Mouse (Mus musculus) ES-Bruce4 (cell line): ENCODE data around the gene Olfr509. TPM values are rescaled to one million over a fixed set of nuclear protein-coding genes. Genes with fewer than 3 reads are reported as not detected.

Source experiments
- H3K27ac ChIP-seq: 2 replicates; pipeline ENCODE4 v1.5.1; 2012; ENCODE audit warnings: low read length, inconsistent platforms; ENCODE audit not compliant: insufficient read depth
- H3K27me3 ChIP-seq: 2 replicates; pipeline ENCODE4 v1.6.1; 2012; ENCODE audit warnings: mild to moderate bottlenecking, low read length, inconsistent platforms; ENCODE audit not compliant: control insufficient read depth, poor library complexity, insufficient read depth, severe bottlenecking
- H3K36me3 ChIP-seq: 2 replicates; pipeline ENCODE4 v1.6.1; 2012; ENCODE audit warnings: inconsistent platforms, mild to moderate bottlenecking, low read length, moderate library complexity; ENCODE audit not compliant: control insufficient read depth, poor library complexity, insufficient read depth, severe bottlenecking
- H3K4me1 ChIP-seq: one replicate; pipeline ENCODE4 v1.8.1; 2011; ENCODE audit warnings: low read length; ENCODE audit not compliant: control insufficient read depth, insufficient read depth
- H3K4me3 ChIP-seq: 2 replicates; pipeline ENCODE4 v1.5.1; 2011; ENCODE audit warnings: low read depth, mild to moderate bottlenecking, low read length
- H3K9ac ChIP-seq: 2 replicates; pipeline ENCODE4 v1.6.1; 2012; ENCODE audit warnings: low read depth, mild to moderate bottlenecking, inconsistent platforms; ENCODE audit not compliant: poor library complexity, severe bottlenecking
- H3K9me3 ChIP-seq: replicated peaks from 2 replicates; pipeline ENCODE4 v1.6.1; 2012; ENCODE audit warnings: mild to moderate bottlenecking, low read length, inconsistent platforms; ENCODE audit not compliant: control insufficient read depth, poor library complexity, insufficient read depth, severe bottlenecking
- CTCF ChIP-seq: IDR thresholded peaks from one replicate; pipeline ENCODE4 v1.8.1; 2011; ENCODE audit warnings: low read depth, low read length
- EP300 ChIP-seq: IDR thresholded peaks from 2 replicates; pipeline ENCODE4 v1.6.1; 2011; ENCODE audit warnings: low read depth, low read length; ENCODE audit not compliant: insufficient read depth
- POLR2A ChIP-seq: IDR thresholded peaks from one replicate; pipeline ENCODE4 v1.8.1; 2011; ENCODE audit warnings: low read length; ENCODE audit not compliant: insufficient read depth
- polyA plus RNA-seq: library from polyadenylated mRNA; stranded (reverse); fragments of >200 nt; gene quantifications from 2 replicates; pipeline ENCODE4 v1.2.4, GENCODE M21; 2011; ENCODE audit warnings: low read depth; ENCODE audit not compliant: missing spikeins, insufficient read depth, insufficient read length

Gene Olfr509
- polyA plus RNA-seq: not detected in 2 replicates

DNA sequence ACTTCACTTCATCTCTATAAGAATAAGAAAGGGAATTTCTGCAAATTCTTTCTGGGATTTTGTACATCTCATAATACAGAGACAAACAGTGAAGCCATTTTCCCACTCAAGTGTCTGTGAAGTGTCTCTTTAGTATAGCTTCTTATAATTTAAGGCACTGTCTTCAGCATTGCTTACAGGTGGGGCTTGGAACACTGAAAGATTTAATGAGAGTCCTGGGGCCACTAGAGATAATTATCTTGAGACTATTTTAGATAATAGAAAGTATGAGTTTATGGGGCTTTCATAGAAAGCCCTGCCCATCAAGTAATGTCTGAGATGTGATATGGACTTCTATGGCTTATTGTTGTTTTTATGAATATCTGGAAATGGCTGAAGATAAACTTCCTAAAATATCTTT lies at the start of gene Olfr509:
Gene Olfr509 (minus strand): TSS at position 101 of the 400 bp plus-strand sequence.
- Histone ChIP-seq H3K9ac (no peak within 1 kb of the TSS), H3K9me3 (no peaks in the 10 kb centered on the region), H3K27me3 (no peaks in the 10 kb centered on the region), H3K4me3 (no peak within 1 kb of the TSS), H3K36me3 (no peaks in the 10 kb centered on the region), H3K27ac (no peak within 1 kb of the TSS), H3K4me1 (no peaks in the 10 kb centered on the region)
- TF ChIP-seq CTCF (no peak), EP300 (no peak)

DNA sequence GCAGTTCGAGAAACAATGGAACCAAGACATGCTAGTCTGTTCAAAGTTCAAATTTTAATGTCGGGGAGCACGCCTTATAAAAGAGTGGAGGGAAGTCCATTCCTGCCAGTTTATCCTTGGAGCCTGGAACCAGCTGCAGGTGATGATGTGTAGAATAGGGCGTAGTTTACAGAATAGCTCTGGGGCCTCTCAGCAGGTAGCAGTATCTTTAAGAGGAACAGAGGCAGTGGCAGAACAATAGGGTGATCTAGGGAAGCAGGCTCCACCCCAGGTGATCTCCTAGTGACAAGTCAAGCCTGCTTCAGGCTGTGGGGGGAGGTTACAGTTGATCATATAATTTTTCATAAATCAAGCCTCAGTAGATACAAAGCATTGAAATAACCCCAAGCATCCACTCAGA lies 27.2 kb upstream of the Olfr509 start:
- TF ChIP-seq EP300 (0 out of 2 replicates have a peak, but pooled peaks have one; percentile 50), POLR2A (no peak)
- H3K4me1 ChIP-seq: peaks cover 3% of the 10 kb centered on the region
- H3K4me3 ChIP-seq: no peak overlapping the region

DNA sequence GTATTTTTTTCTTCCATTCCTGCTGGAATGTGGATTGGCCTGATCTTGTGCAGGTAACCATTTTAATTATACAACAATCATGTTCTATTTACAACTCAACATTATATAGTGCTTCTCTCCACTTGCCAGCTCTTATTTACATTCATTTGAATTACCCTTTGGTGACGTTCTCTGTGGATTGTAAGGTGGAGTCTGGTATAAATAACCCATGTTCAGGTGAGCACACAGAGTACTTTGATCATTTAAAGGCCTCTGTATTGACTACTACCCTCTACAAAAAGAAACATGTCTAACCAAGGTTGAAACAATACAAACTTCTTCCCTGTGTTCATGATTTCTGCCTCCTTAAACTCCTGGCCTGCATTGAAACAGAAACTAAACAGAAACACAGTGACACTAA lies 19.4 kb upstream of the Olfr509 start:
- no peaks in the 10 kb centered on the region for H3K27me3 ChIP-seq
- no peak overlapping the region for H3K9ac ChIP-seq
- no peaks in the 10 kb centered on the region for H3K4me1 ChIP-seq
- H3K27ac ChIP-seq: no peak overlapping the region
- H3K36me3 ChIP-seq: no peaks in the 10 kb centered on the region
- TF ChIP-seq EP300 (no peak), CTCF (no peak), POLR2A (no peak)
- H3K4me3 ChIP-seq: no peak overlapping the region
- H3K9me3 ChIP-seq: peaks cover 44% of the 10 kb centered on the region

More for the DNA sequence above, 27.2 kb upstream of the Olfr509 start:
- no peaks in the 10 kb centered on the region for H3K36me3 ChIP-seq
- H3K9me3 ChIP-seq: peaks cover 25% of the 10 kb centered on the region
- no peaks in the 10 kb centered on the region for H3K27me3 ChIP-seq
- H3K27ac ChIP-seq: 0 out of 2 replicates have a peak overlapping the region, but pooled peaks have one; percentile 28
- H3K9ac ChIP-seq: no peak overlapping the region

DNA sequence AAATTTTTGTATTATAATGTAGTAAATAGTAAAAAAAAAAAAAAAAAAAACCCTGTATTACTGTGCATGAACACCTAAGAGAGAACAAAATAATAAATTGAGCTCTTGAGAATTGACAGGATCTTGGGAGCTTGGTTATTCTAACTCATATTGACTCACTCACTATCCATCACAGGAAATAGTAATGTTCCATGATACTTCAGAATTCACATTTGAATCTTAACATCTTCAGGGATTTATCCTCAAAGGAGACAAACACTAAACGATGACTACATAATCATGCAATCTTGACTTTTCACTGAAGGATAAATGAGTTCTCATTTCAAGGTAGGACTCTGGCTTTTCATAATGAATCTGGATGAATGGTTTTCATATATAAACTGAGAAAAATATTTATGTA lies 14.4 kb upstream of the Olfr509 start, which contains the start of gene Olfr510:
Gene Olfr510 (plus strand): TSS at position 301 of the 400 bp plus-strand sequence.
- Histone ChIP-seq H3K4me1 (no peaks in the 10 kb centered on the region), H3K36me3 (no peaks in the 10 kb centered on the region), H3K4me3 (no peak within 1 kb of the TSS), H3K27me3 (no peaks in the 10 kb centered on the region), H3K9me3 (0 out of 2 replicates have a peak, but pooled peaks cover 4% of the 10 kb centered on the region), H3K27ac (no peak within 1 kb of the TSS), H3K9ac (no peak within 1 kb of the TSS)
- TF ChIP-seq EP300: no peak
- TF ChIP-seq POLR2A: no peak
- TF ChIP-seq CTCF: no peak

DNA sequence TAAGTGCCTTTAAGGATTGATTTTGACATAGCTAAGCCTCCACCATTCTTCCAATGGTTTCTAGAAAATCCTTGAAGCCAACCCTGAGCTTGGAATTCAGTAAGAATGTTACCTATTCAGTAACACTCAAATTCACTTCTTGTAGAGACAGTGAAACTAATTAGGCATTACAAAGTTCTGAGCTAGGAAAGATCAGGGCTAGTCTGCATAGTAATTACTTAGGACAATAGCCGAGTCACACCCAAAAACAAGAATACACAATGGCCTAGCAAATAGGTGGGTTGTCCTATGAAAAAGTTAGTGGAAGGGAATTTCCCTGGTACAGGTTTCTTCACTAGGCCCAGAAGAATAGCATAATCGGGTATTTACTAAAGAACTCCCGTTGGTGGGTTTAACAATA lies 10.7 kb upstream of the Olfr509 start:
- Histone ChIP-seq H3K27me3 (no peaks in the 10 kb centered on the region), H3K9ac (no peak overlapping the region), H3K9me3 (no peaks in the 10 kb centered on the region), H3K27ac (no peak overlapping the region), H3K4me1 (no peaks in the 10 kb centered on the region), H3K36me3 (no peaks in the 10 kb centered on the region), H3K4me3 (no peak overlapping the region)
- no peak for TF ChIP-seq POLR2A

DNA sequence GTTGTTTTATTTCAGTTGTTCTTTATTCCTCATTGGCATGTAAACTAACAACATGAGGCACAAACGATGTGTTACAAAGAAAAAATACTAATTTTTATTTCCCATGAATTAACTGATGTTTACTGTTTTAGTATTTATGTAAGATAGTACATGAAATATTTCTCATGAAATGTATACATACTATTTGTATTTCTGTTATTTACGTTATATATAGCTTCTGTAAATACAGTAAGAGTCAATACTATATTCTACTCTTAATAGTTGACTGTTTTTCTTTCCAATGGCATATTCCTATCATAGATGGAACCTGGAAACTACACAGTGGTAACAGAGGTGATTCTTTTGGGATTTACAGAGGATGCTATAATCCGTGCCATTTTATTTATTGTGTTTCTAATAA lies 22.0 kb downstream of the Olfr509 start, which contains the start of gene Olfr508:
Gene Olfr508 (plus strand): TSS at position 301 of the 400 bp plus-strand sequence.
- Histone ChIP-seq H3K27ac (no peak within 1 kb of the TSS), H3K9ac (no peak within 1 kb of the TSS), H3K4me3 (no peak within 1 kb of the TSS), H3K9me3 (0 out of 2 replicates have a peak, but pooled peaks cover 7% of the 10 kb centered on the region), H3K4me1 (no peaks in the 10 kb centered on the region), H3K27me3 (no peaks in the 10 kb centered on the region), H3K36me3 (no peaks in the 10 kb centered on the region)
- no peak for TF ChIP-seq CTCF
- no peak for TF ChIP-seq EP300
- TF ChIP-seq POLR2A: no peak
